Mouse (Mus musculus) B cell, adult 2 months (primary cell): ENCODE measurements at regions not wholly inside any gene's neighbourhood (a gene's known extent, or its start where the extent isn't known, plus 50 kb on each side); places are given as distances from the start of the nearest gene placed in this dataset.

Source experiments
- DNase-seq, 2 experiments: peaks; one replicate each; pipeline ENCODE4 v3.0.0; 2022

GRCm38 (mm10) chr1:30540088-30540698, 333.5 kb downstream of the Phf3 start:
- no peak for DNase-seq

- no peak for DNase-seq
Measured at GRCm38 (mm10) chr1:30536989-30537975, 336.4 kb downstream of the Phf3 start.

- no peak for DNase-seq
Measured at GRCm38 (mm10) chr1:30517348-30517747, 356.4 kb downstream of the Phf3 start.

- no peak for DNase-seq
Measured at GRCm38 (mm10) chr1:30515846-30516245, 357.9 kb downstream of the Phf3 start.

GRCm38 (mm10) chr1:30503224-30503623, 370.5 kb downstream of the Phf3 start:
- DNase-seq = no peak

GRCm38 (mm10) chr1:30460295-30460958, 413.3 kb downstream of the Phf3 start:
- DNase-seq = no peak

GRCm38 (mm10) chr1:30437964-30438363, 435.8 kb downstream of the Phf3 start:
- DNase-seq = no peak

- no peak for DNase-seq
Measured at GRCm38 (mm10) chr1:30416582-30416981, 457.1 kb downstream of the Phf3 start.

- no peak for DNase-seq
Measured at GRCm38 (mm10) chr1:30414881-30415439, 458.8 kb downstream of the Phf3 start.
